Mouse (Mus musculus): ENCODE measurements at regions not wholly inside any gene's neighbourhood (a gene's known extent, or its start where the extent isn't known, plus 50 kb on each side); places are given as distances from the start of the nearest gene placed in this dataset.

GRCm38 (mm10) chr8:43895171-43895570 is 185.3 kb upstream of the Adam34 start:
- no peaks in the 10 kb centered on the region for H3K9me3 ChIP-seq (ENCODE audit: low read length)
- TF ChIP-seq CTCF (IDR thresholded peaks at IDR 0.05; ENCODE audit: low read depth) = no peak
- no peak overlapping the region for H3K27ac ChIP-seq (ENCODE audit: low read depth, low read length)
- ATAC-seq = no peak
- no peak overlapping the region for H3K4me3 ChIP-seq (ENCODE audit: low read depth, low read length)
- no peaks in the 10 kb centered on the region for H3K27me3 ChIP-seq (ENCODE audit: insufficient read depth, low read length)
- no peaks in the 10 kb centered on the region for H3K36me3 ChIP-seq (ENCODE audit: insufficient read depth)
- no peaks in the 10 kb centered on the region for H3K4me1 ChIP-seq (ENCODE audit: insufficient read depth)
- no peak overlapping the region for H3K9ac ChIP-seq
- DNase-seq = no peak
- no peak overlapping the region for H3K4me2 ChIP-seq (ENCODE audit: low read depth)

DNA sequence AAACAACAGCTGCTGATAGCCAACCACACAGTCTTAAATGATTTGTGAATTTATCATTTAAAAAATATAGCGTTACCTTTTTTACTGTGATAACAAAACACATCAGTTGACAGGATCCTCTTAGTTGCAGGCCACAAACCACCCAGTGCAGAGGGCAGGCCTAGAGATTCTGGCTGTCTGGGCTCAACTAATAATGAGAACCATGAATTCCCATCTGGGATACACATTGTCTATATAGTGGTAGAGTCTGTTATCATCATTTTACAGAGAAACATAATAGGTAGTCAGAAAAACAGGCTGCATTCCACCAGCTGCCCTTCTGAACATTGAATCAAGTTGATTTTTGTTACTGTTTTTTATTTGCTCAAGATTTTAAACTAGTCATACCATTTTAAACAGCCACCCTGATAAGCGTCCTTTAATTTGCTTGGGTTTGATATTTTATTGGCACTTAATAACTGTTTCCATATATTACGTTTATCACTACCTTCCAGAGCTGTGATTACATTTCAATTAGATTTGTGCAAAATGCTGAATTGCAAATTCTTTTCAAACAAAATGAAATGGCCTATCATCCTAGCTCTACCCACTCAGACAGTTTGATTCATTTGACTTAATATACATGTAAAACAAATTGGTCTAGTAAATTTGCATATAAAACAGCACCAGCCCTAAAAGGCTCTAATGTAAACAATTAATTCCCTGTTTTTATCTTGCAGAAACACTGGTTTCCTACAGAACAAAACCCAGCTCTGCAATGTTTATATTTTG is 144.2 kb upstream of the Adam34 start:
- Histone ChIP-seq H3K36me3 (ENCODE audit: insufficient read depth) (no peaks in the 10 kb centered on the region), H3K27ac (ENCODE audit: low read depth, low read length) (no peak overlapping the region), H3K4me3 (ENCODE audit: low read depth, low read length) (no peak overlapping the region), H3K4me1 (ENCODE audit: insufficient read depth) (no peaks in the 10 kb centered on the region), H3K27me3 (ENCODE audit: insufficient read depth, low read length) (no peaks in the 10 kb centered on the region), H3K9ac (no peak overlapping the region), H3K4me2 (ENCODE audit: low read depth) (no peak overlapping the region), H3K9me3 (ENCODE audit: low read length) (no peaks in the 10 kb centered on the region)
- WGBS = 70% methylated on average over 3 of the region's 3 CpGs
- ATAC-seq (no peak), DNase-seq (no peak)
- TF ChIP-seq CTCF (IDR thresholded peaks at IDR 0.05; ENCODE audit: low read depth) = no peak

All from forebrain, postnatal 0 days (tissue).